In genomic region chr17:8698265-8698664, GRCm38 (mm10) we compare ENCODE assay signal across 14 mouse cellular contexts.
"Had no signal": no experiment of that assay in that cellular context is flagged by ENCODE, and none has a peak within 500 bp of the region (broad histone marks: within the 10 kb centered on the region; RNA-seq: fewer than 3 reads in every experiment).

No protein-coding gene starts in this region.

- H3K4me1 ChIP-seq: intestine, embryonic 15.5 days; liver, embryonic 13.5 days; lung, embryonic 15.5 days; megakaryocyte, embryonic 14.5 days; midbrain, embryonic 15.5 days; neural tube, embryonic 12.5 days had no signal

- ATAC-seq: intestine, embryonic 15.5 days; liver, postnatal 0 days; midbrain, embryonic 15.5 days had no signal

- H3K9me3 ChIP-seq: intestine, embryonic 15.5 days; liver, embryonic 13.5 days; lung, embryonic 15.5 days; midbrain, embryonic 15.5 days; neural tube, embryonic 12.5 days had no signal

- H3K4me3 ChIP-seq: intestine, embryonic 15.5 days; left cerebral cortex, adult 2 months; liver, embryonic 13.5 days; lung, embryonic 15.5 days; megakaryocyte, embryonic 14.5 days; midbrain, embryonic 15.5 days; neural tube, embryonic 12.5 days had no signal

- H3K9ac ChIP-seq: intestine, embryonic 15.5 days; liver, embryonic 13.5 days; liver, postnatal 0 days; lung, embryonic 15.5 days; midbrain, embryonic 15.5 days; neural tube, embryonic 12.5 days had no signal

- H3K27ac ChIP-seq: intestine, embryonic 15.5 days; left cerebral cortex, adult 2 months; liver, embryonic 13.5 days; lung, embryonic 15.5 days; macrophage; midbrain, embryonic 15.5 days; neural tube, embryonic 12.5 days had no signal

- H3K27me3 ChIP-seq: intestine, embryonic 15.5 days; liver, embryonic 13.5 days; lung, embryonic 15.5 days; midbrain, embryonic 15.5 days; neural tube, embryonic 12.5 days had no signal

- H3K36me3 ChIP-seq: intestine, embryonic 15.5 days; liver, embryonic 13.5 days; lung, embryonic 15.5 days; midbrain, embryonic 15.5 days; neural tube, embryonic 12.5 days had no signal

- H3K4me2 ChIP-seq: intestine, embryonic 15.5 days; liver, embryonic 13.5 days; lung, embryonic 15.5 days; midbrain, embryonic 11.5 days; midbrain, embryonic 15.5 days; neural tube, embryonic 12.5 days had no signal

- DNase-seq: liver; liver, embryonic 13.5 days; liver, postnatal 0 days; lung, postnatal 14 days; thymus, adult 18-20 months; thymus, postnatal 25 days had no signal
